Mouse (Mus musculus): ENCODE measurements at regions not wholly inside any gene's neighbourhood (a gene's known extent, or its start where the extent isn't known, plus 50 kb on each side); places are given as distances from the start of the nearest gene placed in this dataset.

GRCm38 (mm10) chr2:92825395-92825794 is 89.5 kb upstream of the Syt13 start:
- in situ Hi-C loops (cut with MboI; ENCODE audit: low pct_ligation_motif_present, low pct_unique_long_range_greater_than_20kb, low sequenced_read_pairs) (no loop called here), dilution Hi-C loops (cut with MboI; ENCODE audit: extremely low pct_ligation_motif_present, extremely low pct_unique_long_range_greater_than_20kb, low sequenced_read_pairs) (no loop called here)
- H3K9me3 ChIP-seq (replicated peaks; ENCODE audit: low read length), result peaks cover 8% of the 10 kb centered on the region
- H3K79me2 ChIP-seq (replicated peaks; ENCODE audit: control insufficient read depth, extremely low read depth, insufficient read depth, poor library complexity, severe bottlenecking), result no peaks in the 10 kb centered on the region
- H3K27ac ChIP-seq (ENCODE audit: insufficient read depth, low read depth), result no peak overlapping the region
- no peak overlapping the region for H3K4me2 ChIP-seq (ENCODE audit: insufficient read depth, low read depth, poor library complexity, severe bottlenecking)
- peaks cover 45% of the 10 kb centered on the region for H3K27me3 ChIP-seq (replicated peaks)
- no peaks in the 10 kb centered on the region for H3K36me3 ChIP-seq (replicated peaks in 1 of 2; ENCODE audit: control insufficient read depth in 1 of 2, insufficient read depth in 1 of 2, low read length in 1 of 2)
- no peak for DNase-seq (ENCODE audit: extremely low read depth)
- TF ChIP-seq CTCF (conservative IDR thresholded peaks at IDR 0.05 in 1 of 2, IDR thresholded peaks at IDR 0.05 in 1 of 2; ENCODE audit: low read depth in 2 of 2, low read length in 2 of 2) (no peak), ETS1 (conservative IDR thresholded peaks at IDR 0.05; ENCODE audit: low read depth, low read length) (no peak), IRF4 (IDR thresholded peaks at IDR 0.05; ENCODE audit: low read depth, low read length) (no peak), MEF2A (IDR thresholded peaks at IDR 0.05; ENCODE audit: borderline replicate concordance, low read depth, low read length) (no peak), JUND (conservative IDR thresholded peaks at IDR 0.05; ENCODE audit: low read depth, low read length) (no peak), CHD2 (IDR thresholded peaks at IDR 0.05; ENCODE audit: low read length) (no peak), MYC (IDR thresholded peaks at IDR 0.05; ENCODE audit: low read depth, low read length) (no peak), E2F4 (IDR thresholded peaks at IDR 0.05; ENCODE audit: insufficient replicate concordance, low read depth, low read length) (no peak), RAD21 (IDR thresholded peaks at IDR 0.05; ENCODE audit: low read depth, low read length) (no peak), ZNF384 (IDR thresholded peaks at IDR 0.05; ENCODE audit: low read depth, low read length) (no peak)
- H3K9ac ChIP-seq (ENCODE audit: insufficient read depth, low read depth), result no peak overlapping the region
- H3K4me1 ChIP-seq (ENCODE audit: control insufficient read depth in 1 of 2, insufficient read depth in 2 of 2), result peaks cover 0 to 10% of the 10 kb centered on the region in 2 experiments; a peak in 2 of 4 replicates
- no peak overlapping the region for H3K4me3 ChIP-seq (replicated peaks in 1 of 3; ENCODE audit: low read depth in 2 of 3, low read length in 2 of 3, poor library complexity in 1 of 3)

- DNase-seq (ENCODE audit: extremely low read depth), result no peak
- dilution Hi-C loops (cut with MboI; ENCODE audit: extremely low pct_ligation_motif_present, extremely low pct_unique_long_range_greater_than_20kb, low sequenced_read_pairs), result no loop called here
- peaks cover 0 to 38% of the 10 kb centered on the region in 2 experiments; a peak in 2 of 4 replicates for H3K4me1 ChIP-seq (ENCODE audit: control insufficient read depth in 1 of 2, insufficient read depth in 2 of 2)
- no peaks in the 10 kb centered on the region for H3K79me2 ChIP-seq (replicated peaks; ENCODE audit: control insufficient read depth, extremely low read depth, insufficient read depth, poor library complexity, severe bottlenecking)
- no peak overlapping the region for H3K4me2 ChIP-seq (ENCODE audit: insufficient read depth, low read depth, poor library complexity, severe bottlenecking)
- H3K36me3 ChIP-seq (replicated peaks in 1 of 2; ENCODE audit: control insufficient read depth in 1 of 2, insufficient read depth in 1 of 2, low read length in 1 of 2), result no peaks in the 10 kb centered on the region
- H3K9ac ChIP-seq (ENCODE audit: insufficient read depth, low read depth), result no peak overlapping the region
- in situ Hi-C loops (cut with MboI; ENCODE audit: low pct_ligation_motif_present, low pct_unique_long_range_greater_than_20kb, low sequenced_read_pairs), result no loop called here
- H3K4me3 ChIP-seq (replicated peaks in 1 of 3; ENCODE audit: low read depth in 2 of 3, low read length in 2 of 3, poor library complexity in 1 of 3), result no peak overlapping the region
- peaks cover 20% of the 10 kb centered on the region for H3K27me3 ChIP-seq (replicated peaks)
- TF ChIP-seq ZKSCAN1 (IDR thresholded peaks at IDR 0.05; ENCODE audit: borderline replicate concordance, low read depth, low read length) (no peak), POLR2AphosphoS2 (IDR thresholded peaks at IDR 0.05; ENCODE audit: low read depth, low read length) (no peak), KAT2A (IDR thresholded peaks at IDR 0.05; ENCODE audit: insufficient replicate concordance, low read length) (no peak), MAFK (IDR thresholded peaks at IDR 0.05; ENCODE audit: insufficient replicate concordance, low read length) (no peak), SIN3A (IDR thresholded peaks at IDR 0.05; ENCODE audit: low read length) (no peak), MAX (IDR thresholded peaks at IDR 0.05; ENCODE audit: low read length) (no peak), UBTF (IDR thresholded peaks at IDR 0.05; ENCODE audit: low read depth, low read length) (no peak), MAZ (IDR thresholded peaks at IDR 0.05; ENCODE audit: low read depth, low read length) (no peak), MYC (IDR thresholded peaks at IDR 0.05; ENCODE audit: low read depth, low read length) (no peak), ZC3H11A (IDR thresholded peaks at IDR 0.05; ENCODE audit: low read depth, low read length) (no peak), JUN (IDR thresholded peaks at IDR 0.05; ENCODE audit: insufficient read depth, low read depth, low read length) (no peak), RCOR1 (conservative IDR thresholded peaks at IDR 0.05; ENCODE audit: low read depth, low read length) (no peak), ZNF384 (IDR thresholded peaks at IDR 0.05; ENCODE audit: low read depth, low read length) (no peak), USF1 (IDR thresholded peaks at IDR 0.05; ENCODE audit: low read depth, low read length) (no peak), TCF12 (IDR thresholded peaks at IDR 0.05; ENCODE audit: low read depth, low read length) (no peak), ETS1 (conservative IDR thresholded peaks at IDR 0.05; ENCODE audit: low read depth, low read length) (no peak), IRF4 (IDR thresholded peaks at IDR 0.05; ENCODE audit: low read depth, low read length) (no peak), EP300 (IDR thresholded peaks at IDR 0.05; ENCODE audit: low read length) (no peak), NELFE (IDR thresholded peaks at IDR 0.05; ENCODE audit: low read depth, low read length) (no peak)
- no peak overlapping the region for H3K27ac ChIP-seq (ENCODE audit: insufficient read depth, low read depth)
- H3K9me3 ChIP-seq (replicated peaks; ENCODE audit: low read length), result peaks cover 8% of the 10 kb centered on the region
Observed at GRCm38 (mm10) chr2:92830134-92830533, 84.8 kb upstream of the Syt13 start.
